Mouse (Mus musculus): ENCODE results near the gene Mdga2.

DNA sequence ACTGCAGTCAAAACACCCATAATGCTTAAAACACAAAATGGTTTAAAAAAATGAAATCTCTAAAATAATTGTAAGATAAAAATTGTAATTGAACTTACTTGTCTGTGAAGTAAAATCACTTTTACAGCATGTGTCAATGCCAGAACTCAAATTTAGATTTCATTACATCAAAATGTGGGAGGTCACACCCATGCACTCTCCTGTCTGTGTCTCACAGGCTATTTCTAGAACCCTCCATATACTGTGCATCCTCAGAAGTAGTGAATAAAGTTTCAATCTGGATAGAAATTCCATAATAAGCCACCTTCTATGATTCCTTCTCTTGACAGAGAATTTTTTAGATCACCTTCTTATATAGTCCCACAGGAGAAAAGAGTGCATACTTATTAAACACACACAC is 466.7 kb downstream of the Mdga2 start:
- TF ChIP-seq CTCF (IDR thresholded peaks at IDR 0.05), result no peak
- TF ChIP-seq EP300 (IDR thresholded peaks at IDR 0.05), result no peak

All from lung, postnatal 0 days (tissue).